Mouse (Mus musculus): ENCODE data around the gene Nrsn1. TPM values are rescaled to one million over a fixed set of nuclear protein-coding genes. Genes with fewer than 3 reads are reported as not detected.

Gene Nrsn1
- polyA plus RNA-seq, 1 experiment from 2014 or later, result 4.4 TPM

- no peak for TF ChIP-seq CTCF (IDR thresholded peaks at IDR 0.05; ENCODE audit: low read depth)
- TF ChIP-seq EP300 (optimal IDR thresholded peaks at IDR 0.05), result no peak
- H3K4me3 ChIP-seq (ENCODE audit: low read depth, low read length), result peak overlapping the region; percentile 12; the same call in 1 of the 2 replicates
- H3K9ac ChIP-seq (ENCODE audit: low read length), result no peak overlapping the region
- H3K36me3 ChIP-seq (ENCODE audit: control insufficient read depth, insufficient read depth, low read length), result no peaks in the 10 kb centered on the region
- peak overlapping the region; percentile 58 for H3K4me2 ChIP-seq (replicated peaks; ENCODE audit: low read depth)
- peak; percentile 78; the same call in 1 of the 2 replicates for ATAC-seq (ENCODE audit: low FRiP score, low TSS enrichment)
- peak; percentile 49 for DNase-seq (ENCODE audit: low spot score)
- WGBS, result 4% methylated on average over 32 of the region's 42 CpGs
- no peak overlapping the region for H3K27ac ChIP-seq (replicated peaks)
- H3K27me3 ChIP-seq (ENCODE audit: control insufficient read depth, insufficient read depth, low read length), result no peaks in the 10 kb centered on the region
- H3K4me1 ChIP-seq (replicated peaks; ENCODE audit: control insufficient read depth, insufficient read depth), result 0 out of 2 replicates have a peak, but pooled peaks cover 2% of the 10 kb centered on the region
- H3K9me3 ChIP-seq (ENCODE audit: control insufficient read depth, low read length), result no peaks in the 10 kb centered on the region
Measured at GRCm38 (mm10) chr13:25269569-25270268, 583 bp downstream of the Nrsn1 start.

GRCm38 (mm10) chr13:25269039-25269438 lies 1.3 kb downstream of the Nrsn1 start:
- 0 out of 2 replicates have a peak, but pooled peaks have one; percentile 45 for ATAC-seq (ENCODE audit: low FRiP score, low TSS enrichment)
- no peak overlapping the region for H3K4me3 ChIP-seq (ENCODE audit: low read depth, low read length)
- 14% methylated on average over 2 of the region's 2 CpGs for WGBS

GRCm38 (mm10) chr13:25262748-25263147 lies 7.6 kb downstream of the Nrsn1 start:
- Histone ChIP-seq H3K27me3 (ENCODE audit: control insufficient read depth, insufficient read depth, low read length) (no peaks in the 10 kb centered on the region), H3K27ac (replicated peaks) (no peak overlapping the region), H3K4me1 (replicated peaks; ENCODE audit: control insufficient read depth, insufficient read depth) (no peaks in the 10 kb centered on the region), H3K36me3 (ENCODE audit: control insufficient read depth, insufficient read depth, low read length) (no peaks in the 10 kb centered on the region), H3K9ac (ENCODE audit: low read length) (no peak overlapping the region), H3K9me3 (ENCODE audit: control insufficient read depth, low read length) (no peaks in the 10 kb centered on the region), H3K4me2 (replicated peaks; ENCODE audit: low read depth) (no peak overlapping the region), H3K4me3 (ENCODE audit: low read depth, low read length) (no peak overlapping the region)
- WGBS, result 62% methylated on average over 4 of the region's 4 CpGs
- no peak for ATAC-seq (ENCODE audit: low FRiP score, low TSS enrichment)
- no peak for DNase-seq (ENCODE audit: low spot score)
- no peak for TF ChIP-seq EP300 (optimal IDR thresholded peaks at IDR 0.05)
- TF ChIP-seq CTCF (IDR thresholded peaks at IDR 0.05; ENCODE audit: low read depth), result no peak

More at GRCm38 (mm10) chr13:25269039-25269438, 1.3 kb downstream of the Nrsn1 start:
- Histone ChIP-seq H3K9ac (ENCODE audit: low read length) (no peak overlapping the region), H3K4me1 (replicated peaks; ENCODE audit: control insufficient read depth, insufficient read depth) (0 out of 2 replicates have a peak, but pooled peaks cover 2% of the 10 kb centered on the region), H3K9me3 (ENCODE audit: control insufficient read depth, low read length) (no peaks in the 10 kb centered on the region), H3K4me2 (replicated peaks; ENCODE audit: low read depth) (no peak overlapping the region), H3K27ac (replicated peaks) (no peak overlapping the region), H3K27me3 (ENCODE audit: control insufficient read depth, insufficient read depth, low read length) (no peaks in the 10 kb centered on the region), H3K36me3 (ENCODE audit: control insufficient read depth, insufficient read depth, low read length) (no peaks in the 10 kb centered on the region)
- TF ChIP-seq EP300 (optimal IDR thresholded peaks at IDR 0.05), result no peak
- no peak for TF ChIP-seq CTCF (IDR thresholded peaks at IDR 0.05; ENCODE audit: low read depth)
- peak; percentile 77 for DNase-seq (ENCODE audit: low spot score)

- H3K4me2 ChIP-seq (replicated peaks; ENCODE audit: low read depth), result no peak overlapping the region
- no peak for ATAC-seq (ENCODE audit: low FRiP score, low TSS enrichment)
- H3K4me3 ChIP-seq (ENCODE audit: low read depth, low read length), result no peak overlapping the region
- H3K27me3 ChIP-seq (ENCODE audit: control insufficient read depth, insufficient read depth, low read length), result no peaks in the 10 kb centered on the region
- no peak for TF ChIP-seq CTCF (IDR thresholded peaks at IDR 0.05; ENCODE audit: low read depth)
- no peak for TF ChIP-seq EP300 (optimal IDR thresholded peaks at IDR 0.05)
- no peaks in the 10 kb centered on the region for H3K9me3 ChIP-seq (ENCODE audit: control insufficient read depth, low read length)
- DNase-seq (ENCODE audit: low spot score), result no peak
- H3K27ac ChIP-seq (replicated peaks), result no peak overlapping the region
- 82% methylated on average over 6 of the region's 6 CpGs for WGBS
- no peaks in the 10 kb centered on the region for H3K4me1 ChIP-seq (replicated peaks; ENCODE audit: control insufficient read depth, insufficient read depth)
- H3K9ac ChIP-seq (ENCODE audit: low read length), result no peak overlapping the region
- no peaks in the 10 kb centered on the region for H3K36me3 ChIP-seq (ENCODE audit: control insufficient read depth, insufficient read depth, low read length)
Measured at GRCm38 (mm10) chr13:25257608-25258007, 12.7 kb downstream of the Nrsn1 start.

GRCm38 (mm10) chr13:25254478-25255263 lies 15.6 kb downstream of the Nrsn1 start:
- no peak overlapping the region for H3K27ac ChIP-seq (replicated peaks)
- H3K36me3 ChIP-seq (ENCODE audit: control insufficient read depth, insufficient read depth, low read length), result no peaks in the 10 kb centered on the region
- 34% methylated on average over 9 of the region's 9 CpGs for WGBS
- no peak for TF ChIP-seq CTCF (IDR thresholded peaks at IDR 0.05; ENCODE audit: low read depth)
- TF ChIP-seq EP300 (optimal IDR thresholded peaks at IDR 0.05), result no peak
- DNase-seq (ENCODE audit: low spot score) (no peak), ATAC-seq (ENCODE audit: low FRiP score, low TSS enrichment) (no peak)
- no peaks in the 10 kb centered on the region for H3K9me3 ChIP-seq (ENCODE audit: control insufficient read depth, low read length)
- H3K4me3 ChIP-seq (ENCODE audit: low read depth, low read length), result no peak overlapping the region
- no peaks in the 10 kb centered on the region for H3K4me1 ChIP-seq (replicated peaks; ENCODE audit: control insufficient read depth, insufficient read depth)
- H3K9ac ChIP-seq (ENCODE audit: low read length), result no peak overlapping the region
- no peak overlapping the region for H3K4me2 ChIP-seq (replicated peaks; ENCODE audit: low read depth)
- no peaks in the 10 kb centered on the region for H3K27me3 ChIP-seq (ENCODE audit: control insufficient read depth, insufficient read depth, low read length)
